Comparison of ENCODE assay signal across 1 mouse cellular context in the genomic region with DNA sequence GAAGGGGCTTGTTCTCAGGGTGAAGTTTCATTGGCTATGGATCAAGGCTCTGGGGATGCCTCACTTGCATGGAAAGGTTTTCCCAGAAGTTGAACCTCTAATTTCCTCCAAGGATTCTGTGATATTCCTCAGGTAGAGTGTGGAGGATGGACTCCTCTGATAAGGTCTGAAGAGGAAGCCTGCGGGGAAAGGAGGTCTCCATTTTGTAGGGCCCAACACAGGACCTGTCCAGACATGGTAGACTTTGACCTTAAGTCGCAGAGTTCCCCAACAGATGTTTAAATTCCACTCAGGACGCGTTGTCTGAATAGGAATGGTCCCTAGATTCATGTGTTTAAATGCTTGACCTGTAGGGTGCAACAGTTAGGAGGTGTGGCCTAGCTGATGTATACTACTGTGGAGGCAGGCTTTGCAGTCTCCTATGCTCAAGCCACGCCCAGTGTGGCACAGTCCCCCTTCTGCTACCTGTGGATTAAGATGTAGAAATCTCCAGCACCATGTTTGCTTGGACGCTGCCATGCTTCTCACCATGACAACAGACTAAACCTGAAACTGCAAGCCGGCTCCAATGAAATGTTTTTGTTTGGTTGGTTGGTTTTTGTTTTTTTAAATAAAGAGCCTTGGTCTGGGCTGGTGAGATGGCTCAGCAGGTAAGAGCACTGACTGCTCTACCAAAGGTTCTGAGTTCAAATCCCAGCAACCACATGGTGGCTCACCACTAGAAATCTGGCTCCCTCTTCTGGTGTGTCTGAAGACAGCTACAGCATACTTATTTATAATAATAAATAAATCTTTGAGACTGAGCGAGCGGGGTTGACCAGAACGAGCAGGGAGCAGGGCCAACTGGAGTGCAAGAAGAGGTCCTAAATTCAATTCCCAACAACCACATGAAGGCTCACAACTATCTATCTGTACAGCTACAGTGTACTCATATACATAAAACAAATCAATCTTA.
TF ChIP-seq lines count a peak whose summit lies in the region.

No protein-coding gene starts in this region.

TF ChIP-seq in myocyte, 11 proteins besides CTCF, POLR2A, EP300 and RAD21:
- TF ChIP-seq POLR2AphosphoS2 (IDR thresholded peaks at IDR 0.05; ENCODE audit: insufficient read length, low read depth): peak; percentile 87
- no peak for TF ChIP-seq MYOG (IDR thresholded peaks at IDR 0.05; ENCODE audit: control insufficient read depth in 1 of 3, insufficient read depth in 1 of 3, insufficient read length in 2 of 3, low read depth in 2 of 3)
- no peak for TF ChIP-seq SRF (IDR thresholded peaks at IDR 0.05; ENCODE audit: control insufficient read depth, insufficient read length, low read depth)
